Mouse (Mus musculus): ENCODE data around the gene Pomgnt2. TPM values are rescaled to one million over a fixed set of nuclear protein-coding genes. Genes with fewer than 3 reads are reported as not detected.

The Pomgnt2 gene
- polyA plus RNA-seq, 1 experiment: 30.0 TPM

DNA sequence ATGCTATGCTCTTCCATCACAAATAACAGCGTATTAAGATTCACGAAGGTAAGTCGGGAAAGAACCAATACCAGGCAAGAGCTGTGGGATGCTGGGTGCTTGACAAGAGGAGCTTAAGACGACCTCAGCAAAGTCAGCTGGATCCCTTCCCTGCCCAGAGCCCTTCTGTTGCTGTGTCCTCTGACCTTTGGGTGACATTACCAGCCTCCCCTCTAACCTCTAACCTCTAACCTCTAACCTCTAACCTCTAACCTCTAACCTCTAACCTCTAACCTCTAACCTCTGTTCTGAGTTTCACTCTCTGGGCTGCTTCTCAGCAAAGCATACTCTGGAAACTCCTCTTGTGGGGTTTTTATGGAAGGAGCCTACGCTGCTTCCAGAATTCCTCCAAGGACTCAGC is 21.2 kb upstream of the Pomgnt2 start:
- no peak for TF ChIP-seq CTCF (IDR thresholded peaks at IDR 0.05; ENCODE audit: extremely low read depth, insufficient read depth, low read length)
- no peak for TF ChIP-seq POLR2A (IDR thresholded peaks at IDR 0.05; ENCODE audit: extremely low read depth, insufficient read depth, low read length)
- no peak overlapping the region for H3K27ac ChIP-seq (ENCODE audit: insufficient read depth, low read length)
- no peak overlapping the region for H3K4me3 ChIP-seq (ENCODE audit: insufficient read depth, low read length)
- H3K4me1 ChIP-seq (ENCODE audit: control insufficient read depth, insufficient read depth, low read length): no peaks in the 10 kb centered on the region; the same call in 1 of the 2 replicates

DNA sequence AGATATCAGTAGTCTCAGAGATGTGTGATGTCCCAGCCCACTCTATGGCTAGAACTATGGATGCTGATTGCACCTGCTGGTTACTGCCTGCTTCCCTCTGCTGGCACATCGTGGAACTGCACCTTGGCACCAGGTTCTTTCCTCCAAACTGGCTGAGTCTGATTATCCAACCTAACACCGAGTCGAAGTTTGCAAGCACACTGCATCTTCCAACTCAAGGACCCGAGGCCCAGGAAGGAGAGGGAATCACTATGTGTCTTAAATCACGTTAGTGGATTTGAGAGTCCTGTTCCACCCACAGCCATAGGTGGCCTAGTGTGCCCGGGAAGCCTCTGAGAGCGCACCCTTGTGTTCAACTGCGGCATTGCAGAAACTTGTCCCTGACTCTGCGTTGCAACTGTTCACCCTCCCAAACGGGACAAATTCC is 17.3 kb upstream of the Pomgnt2 start:
- no peaks in the 10 kb centered on the region; the same call in none of the 2 replicates for H3K4me1 ChIP-seq (ENCODE audit: control insufficient read depth, insufficient read depth, low read length)
- no peak overlapping the region for H3K4me3 ChIP-seq (ENCODE audit: insufficient read depth, low read length)
- H3K27ac ChIP-seq (ENCODE audit: insufficient read depth, low read length): no peak overlapping the region
- peak; percentile 76 for TF ChIP-seq CTCF (IDR thresholded peaks at IDR 0.05; ENCODE audit: extremely low read depth, insufficient read depth, low read length)
- no peak for TF ChIP-seq POLR2A (IDR thresholded peaks at IDR 0.05; ENCODE audit: extremely low read depth, insufficient read depth, low read length)

DNA sequence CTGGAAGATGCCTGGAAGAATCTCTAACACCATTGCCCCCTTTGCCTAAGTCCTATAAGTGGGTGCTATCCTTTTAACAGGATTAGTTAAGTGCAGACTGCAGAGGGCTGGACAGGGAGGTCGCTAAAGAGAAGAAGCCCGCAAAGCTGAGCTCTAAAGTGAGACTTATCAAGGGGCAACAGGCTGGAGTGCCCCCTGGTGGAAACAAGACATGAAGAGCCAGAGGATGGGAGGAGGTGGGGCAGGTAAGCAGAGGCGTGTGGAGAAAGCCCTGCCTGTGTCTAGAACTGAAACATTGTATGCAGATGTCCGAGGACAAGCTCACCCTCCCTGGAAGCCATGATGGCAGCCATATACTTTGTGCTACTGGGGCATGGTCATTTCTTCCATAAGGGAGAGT is 16.7 kb upstream of the Pomgnt2 start:
- no peak overlapping the region for H3K27ac ChIP-seq (ENCODE audit: insufficient read depth, low read length)
- peaks cover 1% of the 10 kb centered on the region; the same call in 1 of the 2 replicates for H3K4me1 ChIP-seq (ENCODE audit: control insufficient read depth, insufficient read depth, low read length)
- TF ChIP-seq CTCF (IDR thresholded peaks at IDR 0.05; ENCODE audit: extremely low read depth, insufficient read depth, low read length) (peak; percentile 15; the same call in 1 of the 2 replicates), POLR2A (IDR thresholded peaks at IDR 0.05; ENCODE audit: extremely low read depth, insufficient read depth, low read length) (no peak)
- no peak overlapping the region for H3K4me3 ChIP-seq (ENCODE audit: insufficient read depth, low read length)

DNA sequence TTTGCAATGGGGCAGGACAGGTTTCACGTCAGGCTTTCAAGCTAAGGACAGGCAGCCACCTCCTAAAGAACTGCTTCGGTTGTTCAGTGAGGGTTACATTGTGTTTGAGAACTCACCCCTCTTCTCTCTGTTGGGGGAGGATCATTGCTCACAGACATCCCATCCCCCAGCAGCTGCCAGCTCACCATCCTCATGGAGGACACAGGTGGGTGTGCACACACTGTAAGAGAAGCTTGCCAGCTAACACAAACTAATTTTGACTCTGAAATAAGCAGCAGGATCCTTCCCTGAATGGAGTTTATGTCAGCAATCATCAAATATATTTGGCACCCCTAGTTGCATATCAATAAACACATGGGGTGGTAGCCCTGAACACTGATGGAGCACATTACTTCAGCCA is 15.9 kb upstream of the Pomgnt2 start:
- Histone ChIP-seq H3K4me1 (ENCODE audit: control insufficient read depth, insufficient read depth, low read length) (peaks cover 1% of the 10 kb centered on the region; the same call in 1 of the 2 replicates), H3K27ac (ENCODE audit: insufficient read depth, low read length) (no peak overlapping the region), H3K4me3 (ENCODE audit: insufficient read depth, low read length) (no peak overlapping the region)
- TF ChIP-seq POLR2A (IDR thresholded peaks at IDR 0.05; ENCODE audit: extremely low read depth, insufficient read depth, low read length): no peak
- no peak for TF ChIP-seq CTCF (IDR thresholded peaks at IDR 0.05; ENCODE audit: extremely low read depth, insufficient read depth, low read length)

DNA sequence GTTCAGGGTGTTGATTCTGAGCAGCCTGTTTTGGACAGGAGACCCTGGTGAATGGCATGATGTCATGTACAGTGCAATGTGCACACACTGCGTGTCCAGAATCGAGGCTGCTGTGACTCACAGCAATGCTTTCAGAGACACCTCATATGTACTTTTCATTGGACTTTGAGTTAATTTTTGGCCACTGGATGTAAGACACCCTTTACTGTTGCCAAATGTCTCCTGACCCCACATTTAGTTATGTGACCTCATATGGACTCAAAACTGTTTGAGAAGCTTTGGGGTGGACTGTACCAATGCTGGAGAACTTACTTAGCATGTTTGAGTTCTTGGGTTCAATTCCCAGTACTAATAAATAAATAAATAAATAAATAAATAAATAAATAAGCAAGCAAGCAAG is 13.8 kb upstream of the Pomgnt2 start:
- Histone ChIP-seq H3K4me3 (ENCODE audit: insufficient read depth, low read length) (no peak overlapping the region), H3K4me1 (ENCODE audit: control insufficient read depth, insufficient read depth, low read length) (peaks cover 4% of the 10 kb centered on the region), H3K27ac (ENCODE audit: insufficient read depth, low read length) (no peak overlapping the region)
- no peak for TF ChIP-seq POLR2A (IDR thresholded peaks at IDR 0.05; ENCODE audit: extremely low read depth, insufficient read depth, low read length)
- TF ChIP-seq CTCF (IDR thresholded peaks at IDR 0.05; ENCODE audit: extremely low read depth, insufficient read depth, low read length): no peak

DNA sequence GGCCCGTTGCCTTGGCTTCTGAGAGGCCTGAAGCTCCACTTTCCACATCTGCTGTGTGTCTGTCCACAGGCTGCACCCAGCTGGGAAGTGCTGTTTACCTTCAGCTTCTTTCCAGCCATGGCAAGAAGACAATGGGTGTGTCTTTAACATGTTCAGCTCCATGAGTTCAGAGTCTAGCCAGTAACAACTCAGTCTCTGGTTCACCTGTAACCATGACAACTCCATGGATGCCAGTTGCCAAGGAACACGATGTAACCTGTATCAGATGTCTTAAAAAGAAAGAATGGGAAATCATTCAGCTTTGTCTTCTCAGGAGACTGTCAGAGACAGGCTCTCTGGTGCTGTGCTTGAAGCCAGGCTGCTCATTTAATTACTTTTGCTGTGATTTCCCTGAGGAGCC is 12.0 kb upstream of the Pomgnt2 start:
- H3K4me3 ChIP-seq (ENCODE audit: insufficient read depth, low read length): no peak overlapping the region
- H3K4me1 ChIP-seq (ENCODE audit: control insufficient read depth, insufficient read depth, low read length): peaks cover 4% of the 10 kb centered on the region
- H3K27ac ChIP-seq (ENCODE audit: insufficient read depth, low read length): no peak overlapping the region
- TF ChIP-seq CTCF (IDR thresholded peaks at IDR 0.05; ENCODE audit: extremely low read depth, insufficient read depth, low read length): no peak
- no peak for TF ChIP-seq POLR2A (IDR thresholded peaks at IDR 0.05; ENCODE audit: extremely low read depth, insufficient read depth, low read length)

DNA sequence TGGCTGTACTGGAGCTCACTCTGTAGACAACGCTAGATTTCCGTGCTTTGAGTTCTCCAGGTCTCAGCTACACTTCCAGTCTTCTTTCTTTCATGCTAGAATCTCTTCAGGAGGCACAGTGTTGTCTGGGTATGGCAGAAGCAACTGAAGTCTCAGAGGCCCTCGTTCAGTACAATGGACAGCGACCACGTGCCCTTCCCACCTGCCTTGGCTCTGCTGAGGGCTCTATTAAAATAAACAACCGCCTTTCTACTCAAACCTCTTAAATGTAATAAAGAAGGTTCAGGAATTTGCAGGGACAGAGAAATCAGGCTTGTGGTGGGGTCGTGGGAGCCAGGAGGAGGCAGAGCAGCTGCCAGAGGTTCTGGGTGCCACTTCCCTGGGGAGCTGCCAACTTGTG is 9.7 kb upstream of the Pomgnt2 start:
- TF ChIP-seq CTCF (IDR thresholded peaks at IDR 0.05; ENCODE audit: extremely low read depth, insufficient read depth, low read length): no peak
- no peak for TF ChIP-seq POLR2A (IDR thresholded peaks at IDR 0.05; ENCODE audit: extremely low read depth, insufficient read depth, low read length)
- H3K4me3 ChIP-seq (ENCODE audit: insufficient read depth, low read length): no peak overlapping the region
- no peak overlapping the region for H3K27ac ChIP-seq (ENCODE audit: insufficient read depth, low read length)

DNA sequence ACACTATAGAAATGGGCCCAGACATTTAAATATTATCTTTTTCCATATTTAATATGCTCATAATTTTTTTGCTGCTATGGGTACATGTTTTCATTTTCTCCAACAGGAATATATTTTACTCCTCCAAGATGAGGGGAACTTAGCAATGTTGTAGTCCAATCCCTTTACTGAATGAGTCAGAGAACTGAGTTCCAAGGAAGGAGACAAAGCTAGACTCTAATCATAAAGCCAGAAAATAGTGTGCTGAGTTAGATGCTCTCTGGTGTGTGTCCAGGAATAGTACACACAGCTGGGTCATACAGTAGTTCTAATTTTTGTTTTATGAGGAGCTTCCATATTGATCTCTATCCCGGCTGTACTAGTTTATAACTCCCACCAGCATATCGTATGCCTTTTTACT is 9.3 kb upstream of the Pomgnt2 start:
- no peak overlapping the region for H3K4me3 ChIP-seq (ENCODE audit: insufficient read depth, low read length)
- H3K4me1 ChIP-seq (ENCODE audit: control insufficient read depth, insufficient read depth, low read length): peaks cover 4% of the 10 kb centered on the region; the same call in 1 of the 2 replicates
- H3K27ac ChIP-seq (ENCODE audit: insufficient read depth, low read length): no peak overlapping the region
- no peak for TF ChIP-seq POLR2A (IDR thresholded peaks at IDR 0.05; ENCODE audit: extremely low read depth, insufficient read depth, low read length)
- no peak for TF ChIP-seq CTCF (IDR thresholded peaks at IDR 0.05; ENCODE audit: extremely low read depth, insufficient read depth, low read length)

More for the DNA sequence above, 9.7 kb upstream of the Pomgnt2 start:
- H3K4me1 ChIP-seq (ENCODE audit: control insufficient read depth, insufficient read depth, low read length): peaks cover 4% of the 10 kb centered on the region; the same call in 1 of the 2 replicates

DNA sequence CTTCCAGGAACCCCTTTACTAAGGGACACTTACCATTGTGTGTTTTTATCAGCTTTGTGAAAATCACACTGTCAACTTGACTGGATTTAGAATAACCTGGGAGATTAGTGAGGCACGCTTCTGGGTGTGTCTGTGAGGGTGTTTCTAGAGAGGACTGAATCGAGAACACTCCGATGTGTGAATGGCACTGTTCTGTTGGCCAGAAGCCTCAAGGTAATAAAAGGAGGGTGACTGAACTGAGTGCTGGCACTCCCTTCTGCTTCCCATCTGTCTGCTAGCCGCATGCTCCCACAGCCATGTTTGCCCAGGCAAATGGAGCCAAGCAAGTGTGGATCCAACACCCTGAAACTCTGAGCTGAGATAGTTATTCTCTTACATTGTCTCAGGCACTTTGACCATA is 1.1 kb upstream of the Pomgnt2 start:
- Histone ChIP-seq H3K27ac (ENCODE audit: insufficient read depth, low read length) (no peak overlapping the region), H3K4me1 (ENCODE audit: control insufficient read depth, insufficient read depth, low read length) (peaks cover 6% of the 10 kb centered on the region; the same call in 1 of the 2 replicates), H3K4me3 (ENCODE audit: insufficient read depth, low read length) (no peak overlapping the region)
- TF ChIP-seq CTCF (IDR thresholded peaks at IDR 0.05; ENCODE audit: extremely low read depth, insufficient read depth, low read length) (no peak), POLR2A (IDR thresholded peaks at IDR 0.05; ENCODE audit: extremely low read depth, insufficient read depth, low read length) (no peak)

DNA sequence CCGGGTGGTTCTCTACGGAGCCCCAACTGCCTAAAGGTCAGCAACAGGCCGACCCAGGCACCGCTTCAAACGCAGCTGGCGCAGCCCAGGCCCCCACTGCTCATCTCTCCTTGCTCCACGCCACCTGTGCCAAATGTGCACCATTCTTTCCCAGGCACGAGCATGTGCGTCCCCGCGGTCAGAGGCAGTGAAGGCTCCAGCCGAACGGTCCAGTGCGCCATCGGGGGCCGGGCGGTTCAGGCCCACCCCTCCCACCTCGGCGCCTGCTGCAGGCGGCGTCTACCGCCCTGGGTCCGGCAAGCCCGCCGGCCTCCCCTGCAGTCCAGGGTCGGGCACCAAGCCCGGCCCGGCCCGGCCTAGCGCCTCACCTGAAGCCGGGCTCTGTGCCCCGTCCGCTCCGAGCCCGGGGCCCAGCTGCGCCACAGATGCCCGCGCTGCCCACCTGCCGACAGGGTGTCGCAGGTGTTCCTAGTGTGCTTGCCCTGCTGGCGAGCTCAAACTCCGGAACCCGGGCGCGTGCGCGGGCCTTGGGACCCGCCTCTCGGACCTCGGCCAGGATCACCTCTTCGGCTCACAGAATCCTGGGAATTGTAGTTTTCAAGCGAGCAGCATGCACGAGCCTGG is 1.3 kb downstream of the Pomgnt2 start:
- peak overlapping the region; percentile 95 for H3K4me3 ChIP-seq (ENCODE audit: insufficient read depth, low read length)
- peaks cover 8% of the 10 kb centered on the region for H3K4me1 ChIP-seq (ENCODE audit: control insufficient read depth, insufficient read depth, low read length)
- H3K27ac ChIP-seq (ENCODE audit: insufficient read depth, low read length): no peak overlapping the region
- TF ChIP-seq POLR2A (IDR thresholded peaks at IDR 0.05; ENCODE audit: extremely low read depth, insufficient read depth, low read length): peak; percentile 63; the same call in 1 of the 2 replicates
- TF ChIP-seq CTCF (IDR thresholded peaks at IDR 0.05; ENCODE audit: extremely low read depth, insufficient read depth, low read length): no peak
